Mouse (Mus musculus): ENCODE results near the gene Camta1. TPM values are rescaled to one million over a fixed set of nuclear protein-coding genes. Genes with fewer than 3 reads are reported as not detected.

Camta1 gene
- polyA plus RNA-seq, 1 experiment from 2014 or later, result 159 TPM

DNA sequence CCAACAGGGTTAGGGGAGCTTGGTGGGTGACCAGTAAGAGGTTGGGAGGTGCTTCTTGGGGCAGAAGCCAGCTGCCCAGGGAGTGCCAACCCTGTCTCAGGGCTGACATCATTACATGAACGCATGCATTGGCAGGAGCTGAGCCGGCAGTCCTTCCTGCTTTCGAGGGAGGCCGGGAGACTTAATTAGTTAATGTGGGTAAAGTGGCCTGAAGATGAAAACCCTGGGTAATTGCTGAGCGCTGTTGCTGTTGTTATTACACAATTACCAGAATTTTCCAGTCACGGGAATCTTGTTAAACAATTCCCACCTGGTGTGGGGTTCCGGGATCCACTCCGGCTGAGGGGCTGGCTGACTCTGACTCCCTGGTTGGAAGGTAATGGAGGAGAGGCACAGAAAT, 689.1 kb downstream of the Camta1 start:
- Histone ChIP-seq H3K27me3 (replicated peaks) (peaks cover 26% of the 10 kb centered on the region), H3K4me1 (replicated peaks) (no peaks in the 10 kb centered on the region), H3K9ac (no peak overlapping the region), H3K36me3 (no peaks in the 10 kb centered on the region), H3K27ac (ENCODE audit: poor library complexity, severe bottlenecking) (no peak overlapping the region), H3K4me3 (no peak overlapping the region), H3K4me2 (no peak overlapping the region), H3K9me3 (replicated peaks) (no peaks in the 10 kb centered on the region)
- 81% methylated on average over 8 of the region's 8 CpGs for WGBS
- ATAC-seq (ENCODE audit: insufficient number of reproducible peaks, low FRiP score), result no peak

DNA sequence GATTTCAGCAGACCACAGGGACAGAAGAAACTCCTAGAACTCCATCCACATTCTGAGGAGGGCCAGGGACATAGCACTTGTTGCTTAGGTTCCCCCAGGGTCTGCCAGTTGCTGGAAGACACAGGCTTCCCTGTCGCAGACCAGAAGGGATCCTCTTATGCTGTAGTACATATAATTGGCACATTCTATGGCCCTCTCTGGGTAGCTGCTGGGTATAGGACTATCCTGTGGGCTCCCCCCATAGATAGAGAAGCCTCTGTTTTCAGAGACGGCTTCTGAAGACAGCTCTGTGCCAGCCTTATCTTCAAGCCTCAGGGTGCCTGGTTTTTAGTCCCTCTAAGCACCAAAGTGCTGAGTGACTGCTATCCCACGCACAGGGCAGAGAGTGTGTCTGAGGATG, 690.6 kb downstream of the Camta1 start:
- H3K27ac ChIP-seq (ENCODE audit: poor library complexity, severe bottlenecking), result no peak overlapping the region

DNA sequence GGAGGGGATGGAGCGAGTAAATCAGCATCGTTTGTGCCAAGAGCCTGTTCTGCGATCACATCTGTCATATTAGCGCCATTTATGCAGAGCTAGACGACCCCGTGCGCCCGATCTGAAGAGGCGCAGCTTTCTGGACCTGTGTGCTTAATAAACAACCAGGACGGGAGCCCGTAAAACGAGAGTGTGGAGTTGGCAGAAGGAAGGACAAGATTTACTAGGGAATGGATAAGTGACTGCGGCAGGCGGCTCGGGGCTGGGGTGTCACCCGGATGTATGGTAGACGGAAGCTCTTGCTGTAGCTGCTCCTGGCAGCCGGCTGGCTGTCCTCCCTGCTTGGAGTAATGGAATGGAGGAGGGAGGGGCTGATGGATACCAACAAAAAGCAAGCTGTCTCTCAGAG, 691.0 kb downstream of the Camta1 start:
- Histone ChIP-seq H3K9ac (no peak overlapping the region), H3K9me3 (replicated peaks) (no peaks in the 10 kb centered on the region), H3K4me2 (no peak overlapping the region), H3K27ac (ENCODE audit: poor library complexity, severe bottlenecking) (no peak overlapping the region), H3K27me3 (replicated peaks) (peaks cover 28% of the 10 kb centered on the region), H3K36me3 (no peaks in the 10 kb centered on the region), H3K4me1 (replicated peaks) (no peaks in the 10 kb centered on the region), H3K4me3 (no peak overlapping the region)
- ATAC-seq (ENCODE audit: insufficient number of reproducible peaks, low FRiP score), result no peak
- WGBS, result 55% methylated on average over 18 of the region's 18 CpGs

More for the DNA sequence above, 690.6 kb downstream of the Camta1 start:
- 33% methylated on average over 3 of the region's 3 CpGs for WGBS
- Histone ChIP-seq H3K9me3 (replicated peaks) (no peaks in the 10 kb centered on the region), H3K4me2 (no peak overlapping the region), H3K4me1 (replicated peaks) (no peaks in the 10 kb centered on the region), H3K27me3 (replicated peaks) (peaks cover 27% of the 10 kb centered on the region), H3K36me3 (no peaks in the 10 kb centered on the region), H3K9ac (no peak overlapping the region), H3K4me3 (no peak overlapping the region)
- no peak for ATAC-seq (ENCODE audit: insufficient number of reproducible peaks, low FRiP score)

DNA sequence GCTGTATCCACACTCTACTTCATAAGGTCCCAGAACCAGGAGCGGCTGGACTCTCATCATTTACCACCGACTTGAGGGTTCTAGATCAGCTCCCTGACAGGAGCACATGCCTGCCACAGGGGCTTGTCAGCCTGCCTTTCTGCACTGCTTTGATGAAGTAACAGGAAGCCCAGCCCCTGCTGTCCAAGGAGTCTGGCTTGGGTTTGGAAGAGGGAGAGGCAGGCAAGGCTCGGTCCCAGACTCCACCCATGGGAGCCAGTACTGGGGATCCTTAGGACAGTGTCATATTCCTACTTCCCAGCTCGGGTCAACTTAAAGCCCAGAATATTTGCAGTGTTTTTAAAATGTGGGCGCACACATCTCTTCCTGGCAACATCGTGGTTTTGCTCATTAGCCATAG, 694.7 kb downstream of the Camta1 start:
- Histone ChIP-seq H3K9me3 (replicated peaks) (no peaks in the 10 kb centered on the region), H3K4me3 (no peak overlapping the region), H3K27ac (ENCODE audit: poor library complexity, severe bottlenecking) (no peak overlapping the region), H3K36me3 (no peaks in the 10 kb centered on the region), H3K9ac (no peak overlapping the region), H3K4me1 (replicated peaks) (no peaks in the 10 kb centered on the region), H3K4me2 (no peak overlapping the region), H3K27me3 (replicated peaks) (peaks cover 46% of the 10 kb centered on the region)
- ATAC-seq (ENCODE audit: insufficient number of reproducible peaks, low FRiP score), result no peak
- WGBS, result 78% methylated on average over 6 of the region's 6 CpGs

DNA sequence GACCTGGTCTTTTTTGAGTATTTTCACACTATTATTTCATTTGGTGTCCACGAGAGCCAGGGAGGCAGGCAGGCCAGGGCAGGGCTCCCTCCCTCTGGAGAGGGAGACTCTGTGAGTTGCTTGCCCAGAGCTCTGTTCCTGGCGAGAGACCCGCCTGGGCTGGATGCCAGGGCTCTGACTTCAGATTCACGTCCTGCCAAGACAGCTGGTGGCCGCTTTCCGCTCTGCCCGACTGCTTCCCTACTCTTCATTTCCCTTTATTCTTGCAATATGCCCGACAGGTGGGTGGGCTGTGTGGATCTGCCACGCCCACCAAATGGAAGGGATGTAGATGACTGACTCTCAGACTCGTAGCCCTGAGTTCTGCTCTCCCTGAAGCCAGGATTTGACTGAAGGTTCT, 696.1 kb downstream of the Camta1 start:
- ATAC-seq (ENCODE audit: insufficient number of reproducible peaks, low FRiP score), result no peak
- Histone ChIP-seq H3K4me3 (no peak overlapping the region), H3K9ac (no peak overlapping the region), H3K36me3 (no peaks in the 10 kb centered on the region), H3K4me1 (replicated peaks) (no peaks in the 10 kb centered on the region), H3K27me3 (replicated peaks) (peaks cover 57% of the 10 kb centered on the region), H3K9me3 (replicated peaks) (no peaks in the 10 kb centered on the region), H3K27ac (ENCODE audit: poor library complexity, severe bottlenecking) (no peak overlapping the region), H3K4me2 (no peak overlapping the region)
- WGBS, result 11% methylated on average over 10 of the region's 10 CpGs

DNA sequence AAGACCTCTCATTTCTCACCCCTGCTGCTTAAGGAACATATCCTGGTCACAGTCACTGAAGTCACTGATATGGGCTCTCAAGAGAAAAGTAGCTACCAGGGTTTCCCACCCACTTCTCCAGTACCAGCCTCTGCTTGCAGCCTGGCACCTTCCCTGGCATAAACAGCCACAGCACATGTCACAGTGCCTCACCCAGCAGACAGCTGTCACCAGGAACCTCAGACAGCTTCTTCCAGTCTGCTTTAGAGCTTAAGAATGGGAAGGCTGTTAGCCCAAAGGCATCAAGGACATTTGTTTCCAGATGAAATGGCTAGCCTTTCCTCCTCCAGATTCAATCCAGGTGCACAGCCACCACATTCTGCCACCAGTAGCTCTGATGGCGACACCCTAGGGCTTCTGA, 697.4 kb downstream of the Camta1 start:
- WGBS, result 68% methylated on average over 1 of the region's 1 CpGs
- no peak for ATAC-seq (ENCODE audit: insufficient number of reproducible peaks, low FRiP score)

DNA sequence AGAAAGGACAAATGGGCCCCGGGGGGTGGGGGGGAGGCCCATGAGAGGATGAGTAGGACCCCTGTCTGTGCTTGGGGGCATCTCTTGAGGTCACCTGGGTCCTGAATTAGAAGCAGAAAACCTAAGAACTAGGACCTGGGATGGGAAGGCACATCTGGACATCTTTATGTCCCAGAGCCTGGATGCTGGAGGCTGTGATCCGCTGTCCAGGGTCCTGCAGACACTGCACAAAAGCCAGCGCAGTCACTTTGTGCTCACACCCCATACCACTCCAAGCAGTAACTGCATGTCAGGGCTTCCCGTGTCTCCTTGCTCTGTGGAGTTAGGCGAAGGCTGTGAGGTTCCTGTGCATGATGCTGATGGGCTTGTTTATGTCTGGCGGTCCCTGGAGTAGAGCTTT, 699.8 kb downstream of the Camta1 start:
- Histone ChIP-seq H3K27me3 (replicated peaks) (peaks cover 66% of the 10 kb centered on the region), H3K9me3 (replicated peaks) (no peaks in the 10 kb centered on the region), H3K9ac (no peak overlapping the region), H3K27ac (ENCODE audit: poor library complexity, severe bottlenecking) (no peak overlapping the region), H3K4me2 (no peak overlapping the region), H3K36me3 (no peaks in the 10 kb centered on the region), H3K4me1 (replicated peaks) (no peaks in the 10 kb centered on the region), H3K4me3 (no peak overlapping the region)
- 34% methylated on average over 6 of the region's 6 CpGs for WGBS
- no peak for ATAC-seq (ENCODE audit: insufficient number of reproducible peaks, low FRiP score)

More for the DNA sequence above, 697.4 kb downstream of the Camta1 start:
- Histone ChIP-seq H3K27ac (ENCODE audit: poor library complexity, severe bottlenecking) (no peak overlapping the region), H3K4me3 (no peak overlapping the region), H3K4me2 (no peak overlapping the region), H3K9me3 (replicated peaks) (no peaks in the 10 kb centered on the region), H3K4me1 (replicated peaks) (no peaks in the 10 kb centered on the region), H3K36me3 (no peaks in the 10 kb centered on the region), H3K27me3 (replicated peaks) (peaks cover 58% of the 10 kb centered on the region), H3K9ac (no peak overlapping the region)

DNA sequence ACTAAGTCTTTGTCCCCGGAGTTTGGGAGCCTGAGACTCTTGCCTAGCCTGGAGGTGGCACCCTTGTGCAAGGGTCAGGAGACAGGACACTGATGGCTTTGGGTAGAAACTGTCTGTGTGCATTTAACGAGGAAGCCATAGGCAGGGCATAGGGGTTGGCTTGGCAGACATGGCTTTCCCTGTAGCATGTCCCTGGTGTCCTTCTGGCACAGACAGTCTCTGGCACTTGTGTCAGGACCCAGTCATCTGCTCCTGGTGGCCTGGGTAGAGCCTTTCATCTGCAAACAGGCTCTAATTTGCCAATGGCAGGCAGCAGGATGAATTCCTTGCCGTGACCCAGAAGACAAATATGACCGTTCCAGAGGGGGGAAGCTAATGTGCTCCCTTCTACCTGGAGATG, 700.7 kb downstream of the Camta1 start:
- no peaks in the 10 kb centered on the region for H3K4me1 ChIP-seq (replicated peaks)
- H3K4me3 ChIP-seq, result no peak overlapping the region
- H3K27me3 ChIP-seq (replicated peaks), result peaks cover 69% of the 10 kb centered on the region
- ATAC-seq (ENCODE audit: insufficient number of reproducible peaks, low FRiP score), result no peak
- H3K36me3 ChIP-seq, result no peaks in the 10 kb centered on the region
- no peak overlapping the region for H3K27ac ChIP-seq (ENCODE audit: poor library complexity, severe bottlenecking)
- WGBS, result 68% methylated on average over 4 of the region's 4 CpGs
- H3K4me2 ChIP-seq, result no peak overlapping the region
- H3K9me3 ChIP-seq (replicated peaks), result no peaks in the 10 kb centered on the region
- H3K9ac ChIP-seq, result no peak overlapping the region

DNA sequence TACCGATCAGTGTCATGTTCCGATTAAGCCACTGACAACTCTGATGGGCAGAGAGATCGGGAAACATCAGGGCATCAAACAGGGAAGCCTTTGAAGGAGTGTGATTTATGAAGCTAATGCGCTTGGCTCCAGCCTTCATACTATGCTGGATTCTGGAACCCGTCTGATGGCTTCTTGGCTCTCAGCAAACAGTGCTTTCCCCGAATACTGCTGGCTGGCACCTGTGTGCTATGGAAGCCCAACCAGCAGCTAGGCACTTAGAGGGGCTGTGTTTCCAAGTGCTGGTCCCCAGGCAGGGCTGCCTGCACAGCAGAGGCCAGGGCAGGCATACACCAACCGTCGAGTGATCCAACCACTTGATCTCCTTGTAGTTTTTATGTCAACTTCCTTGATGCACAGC, 701.2 kb downstream of the Camta1 start:
- H3K4me3 ChIP-seq, result no peak overlapping the region
- H3K27me3 ChIP-seq (replicated peaks), result peaks cover 74% of the 10 kb centered on the region
- 72% methylated on average over 8 of the region's 8 CpGs for WGBS
- no peaks in the 10 kb centered on the region for H3K9me3 ChIP-seq (replicated peaks)
- ATAC-seq (ENCODE audit: insufficient number of reproducible peaks, low FRiP score), result no peak
- no peak overlapping the region for H3K9ac ChIP-seq
- no peaks in the 10 kb centered on the region for H3K4me1 ChIP-seq (replicated peaks)
- no peak overlapping the region for H3K27ac ChIP-seq (ENCODE audit: poor library complexity, severe bottlenecking)
- H3K36me3 ChIP-seq, result no peaks in the 10 kb centered on the region
- no peak overlapping the region for H3K4me2 ChIP-seq

DNA sequence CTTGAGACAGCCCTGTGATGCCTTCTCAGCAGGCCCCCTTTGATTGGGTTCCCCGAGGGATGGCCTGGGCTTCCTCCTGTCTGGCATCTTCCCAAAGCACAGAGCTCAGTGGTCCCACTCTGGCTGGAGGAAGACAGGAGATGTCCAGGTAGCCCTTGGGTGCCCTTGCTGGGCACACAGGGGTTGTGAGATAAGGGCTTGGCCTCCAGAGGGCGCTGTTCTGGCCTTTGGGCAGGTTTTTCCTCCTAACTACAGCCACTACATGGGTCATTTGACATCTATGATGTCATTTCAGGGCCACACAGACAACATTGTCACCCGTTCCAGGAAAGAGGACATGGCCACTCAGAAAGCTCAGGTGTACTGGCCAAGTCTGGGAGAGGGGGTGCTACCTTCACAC, 703.4 kb downstream of the Camta1 start:
- Histone ChIP-seq H3K27ac (ENCODE audit: poor library complexity, severe bottlenecking) (no peak overlapping the region), H3K4me1 (replicated peaks) (no peaks in the 10 kb centered on the region), H3K9me3 (replicated peaks) (no peaks in the 10 kb centered on the region), H3K9ac (no peak overlapping the region), H3K36me3 (no peaks in the 10 kb centered on the region), H3K4me3 (no peak overlapping the region), H3K4me2 (no peak overlapping the region), H3K27me3 (replicated peaks) (peaks cover 59% of the 10 kb centered on the region)
- 53% methylated on average over 3 of the region's 3 CpGs for WGBS
- no peak for ATAC-seq (ENCODE audit: insufficient number of reproducible peaks, low FRiP score)

DNA sequence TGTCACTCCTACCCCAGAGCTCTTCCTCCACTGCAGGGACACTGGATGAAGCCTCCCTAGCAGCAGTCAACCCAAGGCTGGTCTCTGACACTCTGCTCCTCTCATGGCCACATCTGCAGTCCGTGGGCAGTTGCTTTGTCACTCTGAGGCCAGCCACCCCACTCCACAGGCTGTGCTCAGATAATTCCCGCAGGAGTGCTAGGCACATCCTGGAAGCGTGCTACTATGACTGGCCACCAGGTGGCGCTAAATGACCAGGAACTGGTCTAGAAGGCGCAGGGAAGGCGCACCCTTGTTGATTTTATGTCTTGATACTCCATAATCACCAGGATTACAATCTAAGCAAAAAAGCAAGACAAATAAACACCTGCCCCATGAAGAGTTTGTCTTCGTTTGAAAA, 704.8 kb downstream of the Camta1 start:
- ATAC-seq (ENCODE audit: insufficient number of reproducible peaks, low FRiP score), result no peak

DNA sequence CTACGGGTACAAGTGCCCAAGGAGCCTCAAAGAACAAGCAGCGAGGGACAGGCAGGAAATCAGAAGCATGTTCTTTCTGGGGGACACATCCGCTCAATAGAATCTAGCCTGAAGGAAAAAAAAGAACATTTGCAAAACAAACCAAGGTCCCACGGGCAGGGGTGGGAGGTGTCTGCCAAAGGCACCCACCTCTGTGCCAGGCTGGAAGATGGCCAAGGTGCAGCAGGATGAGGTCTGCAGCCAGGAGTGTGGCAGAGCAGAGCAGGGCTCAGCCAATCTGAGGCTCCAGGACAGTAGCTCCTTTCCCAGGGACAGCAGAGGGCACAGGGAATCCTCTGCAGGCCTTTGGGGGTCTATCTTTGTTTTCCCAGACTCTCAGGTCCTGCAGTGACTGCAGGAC, 706.1 kb downstream of the Camta1 start:
- Histone ChIP-seq H3K27ac (ENCODE audit: poor library complexity, severe bottlenecking) (no peak overlapping the region), H3K4me3 (no peak overlapping the region), H3K9ac (no peak overlapping the region), H3K27me3 (replicated peaks) (peaks cover 41% of the 10 kb centered on the region), H3K36me3 (no peaks in the 10 kb centered on the region), H3K9me3 (replicated peaks) (no peaks in the 10 kb centered on the region), H3K4me1 (replicated peaks) (no peaks in the 10 kb centered on the region), H3K4me2 (no peak overlapping the region)
- 61% methylated on average over 4 of the region's 4 CpGs for WGBS
- no peak for ATAC-seq (ENCODE audit: insufficient number of reproducible peaks, low FRiP score)

More for the DNA sequence above, 704.8 kb downstream of the Camta1 start:
- Histone ChIP-seq H3K36me3 (no peaks in the 10 kb centered on the region), H3K27me3 (replicated peaks) (peaks cover 47% of the 10 kb centered on the region), H3K9me3 (replicated peaks) (no peaks in the 10 kb centered on the region), H3K4me1 (replicated peaks) (no peaks in the 10 kb centered on the region), H3K4me3 (no peak overlapping the region), H3K4me2 (no peak overlapping the region), H3K27ac (ENCODE audit: poor library complexity, severe bottlenecking) (no peak overlapping the region), H3K9ac (no peak overlapping the region)
- 7% methylated on average over 7 of the region's 7 CpGs for WGBS

Data from heart, embryonic 12.5 days (tissue).